Mouse (Mus musculus): ENCODE results near the gene Flrt1.

Flrt1 gene

DNA sequence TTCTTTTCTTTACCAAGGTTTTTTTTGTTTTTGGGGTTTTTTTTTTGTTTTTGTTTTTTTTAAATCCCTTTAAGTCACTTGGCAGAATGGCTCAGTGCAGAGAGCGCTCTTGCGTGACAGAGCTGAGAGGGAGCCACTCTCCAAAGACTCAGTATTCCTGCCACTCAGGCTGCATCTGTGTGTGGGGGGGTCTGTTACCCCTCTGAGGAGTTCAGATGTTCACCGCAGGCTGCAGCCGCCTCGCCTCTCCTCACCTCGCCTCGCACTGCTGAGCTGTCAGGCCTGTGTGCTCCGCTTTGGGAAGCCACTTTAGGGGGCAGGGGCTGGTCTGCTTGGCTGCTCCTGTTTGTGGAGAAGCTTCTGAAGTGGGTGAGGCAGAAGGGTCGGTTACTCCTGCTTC, at the start of gene Flrt1:
Gene Flrt1, minus strand, starts transcription at position 186 of the 400 bp plus-strand sequence.
- no peak for DNase-seq (ENCODE audit: low spot score)

DNA sequence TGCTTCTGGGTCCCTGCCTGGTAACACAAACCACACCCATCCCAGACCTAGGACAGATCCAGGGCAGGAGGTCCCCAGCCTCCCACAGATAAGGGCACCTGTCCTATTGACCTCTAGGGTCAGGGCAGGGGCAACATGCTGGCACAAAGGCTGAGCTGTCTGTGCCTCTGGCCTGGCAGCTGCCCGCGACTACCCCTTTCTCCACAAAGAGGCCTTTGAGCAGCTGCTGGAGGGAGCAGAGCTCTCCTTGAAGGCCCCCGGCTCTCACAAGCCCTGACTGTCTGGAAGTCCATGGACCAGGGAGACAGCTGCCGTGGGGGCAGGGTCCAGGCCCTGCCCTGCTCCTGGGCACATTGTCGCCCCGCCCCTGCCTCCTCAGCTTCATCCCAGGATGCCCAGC, 49.7 kb upstream of the Flrt1 start:
- DNase-seq (ENCODE audit: low spot score), result no peak

- DNase-seq (ENCODE audit: low spot score), result no peak
These were observed 47.7 kb upstream of the Flrt1 start for GRCm38 (mm10) chr19:7153232-7153631.

- DNase-seq (ENCODE audit: low spot score), result no peak
These were observed 46.6 kb upstream of the Flrt1 start for GRCm38 (mm10) chr19:7151927-7152653.

- DNase-seq (ENCODE audit: low spot score), result no peak
These were observed 45.9 kb upstream of the Flrt1 start for GRCm38 (mm10) chr19:7151300-7151926.

- DNase-seq (ENCODE audit: low spot score), result no peak
These were observed 43.7 kb upstream of the Flrt1 start for GRCm38 (mm10) chr19:7149158-7149685.

GRCm38 (mm10) chr19:7148541-7149085, 43.1 kb upstream of the Flrt1 start:
- DNase-seq (ENCODE audit: low spot score), result no peak

- no peak for DNase-seq (ENCODE audit: low spot score)
These were observed 42.6 kb upstream of the Flrt1 start for GRCm38 (mm10) chr19:7148096-7148495.

- DNase-seq (ENCODE audit: low spot score), result no peak
These were observed 40.8 kb upstream of the Flrt1 start for GRCm38 (mm10) chr19:7146376-7146775.

GRCm38 (mm10) chr19:7144458-7144857, 38.9 kb upstream of the Flrt1 start:
- DNase-seq (ENCODE audit: low spot score), result no peak

GRCm38 (mm10) chr19:7143854-7144253, 38.3 kb upstream of the Flrt1 start:
- no peak for DNase-seq (ENCODE audit: low spot score)

- no peak for DNase-seq (ENCODE audit: low spot score)
These were observed 36.8 kb upstream of the Flrt1 start for GRCm38 (mm10) chr19:7142207-7142915.

DNA sequence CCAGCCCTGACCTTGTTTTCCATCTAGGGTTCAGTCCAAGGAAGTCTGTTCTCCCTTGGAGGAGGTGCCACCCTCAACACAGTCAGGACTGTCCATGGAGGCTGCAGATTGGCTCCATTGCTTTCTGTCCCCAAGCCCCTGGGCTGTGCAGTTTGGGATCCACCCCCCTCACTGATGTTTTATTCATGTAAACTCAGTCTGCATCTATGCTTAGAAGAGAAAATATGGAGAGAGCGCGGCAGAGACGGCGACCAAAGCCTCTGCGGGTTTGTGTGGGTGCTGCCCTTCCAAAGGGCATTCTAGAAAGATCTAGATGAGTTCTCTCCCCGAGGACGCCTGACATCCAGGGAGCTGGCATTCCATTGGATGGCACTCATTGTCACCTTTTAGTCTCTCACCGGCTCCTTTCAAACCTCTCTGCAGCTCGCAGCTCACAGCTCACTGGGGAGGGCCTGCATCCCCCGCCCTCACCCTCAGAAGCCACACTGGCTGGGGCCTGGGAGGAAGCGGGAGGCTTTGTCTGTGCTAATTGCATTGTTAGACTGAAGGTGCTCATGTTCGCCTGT, 35.4 kb upstream of the Flrt1 start:
- no peak for DNase-seq (ENCODE audit: low spot score)

DNA sequence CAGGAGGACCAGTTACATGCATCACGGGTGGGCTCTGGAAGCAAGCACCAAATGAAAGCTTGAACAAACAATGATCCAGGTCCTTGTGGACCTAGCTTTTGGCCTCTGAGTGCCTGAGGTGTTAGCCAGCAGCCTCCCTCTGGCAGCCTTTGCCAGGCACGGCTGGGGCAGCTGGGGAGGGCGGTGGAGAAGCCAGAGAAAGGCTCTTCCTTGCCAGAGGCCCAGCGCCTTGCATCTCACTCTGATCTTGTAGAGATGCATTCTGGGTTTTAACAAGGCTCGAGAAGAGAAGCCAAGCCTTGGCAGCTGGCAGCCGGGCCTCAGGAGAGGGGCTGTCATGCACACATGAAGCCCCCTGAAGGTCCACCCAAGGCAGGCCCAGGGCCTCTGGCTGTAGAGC, 34.8 kb upstream of the Flrt1 start:
- DNase-seq (ENCODE audit: low spot score), result no peak

- DNase-seq (ENCODE audit: low spot score), result no peak
These were observed 33.8 kb upstream of the Flrt1 start for GRCm38 (mm10) chr19:7139321-7139720.

GRCm38 (mm10) chr19:7138327-7138726, 32.8 kb upstream of the Flrt1 start:
- DNase-seq (ENCODE audit: low spot score), result no peak

DNA sequence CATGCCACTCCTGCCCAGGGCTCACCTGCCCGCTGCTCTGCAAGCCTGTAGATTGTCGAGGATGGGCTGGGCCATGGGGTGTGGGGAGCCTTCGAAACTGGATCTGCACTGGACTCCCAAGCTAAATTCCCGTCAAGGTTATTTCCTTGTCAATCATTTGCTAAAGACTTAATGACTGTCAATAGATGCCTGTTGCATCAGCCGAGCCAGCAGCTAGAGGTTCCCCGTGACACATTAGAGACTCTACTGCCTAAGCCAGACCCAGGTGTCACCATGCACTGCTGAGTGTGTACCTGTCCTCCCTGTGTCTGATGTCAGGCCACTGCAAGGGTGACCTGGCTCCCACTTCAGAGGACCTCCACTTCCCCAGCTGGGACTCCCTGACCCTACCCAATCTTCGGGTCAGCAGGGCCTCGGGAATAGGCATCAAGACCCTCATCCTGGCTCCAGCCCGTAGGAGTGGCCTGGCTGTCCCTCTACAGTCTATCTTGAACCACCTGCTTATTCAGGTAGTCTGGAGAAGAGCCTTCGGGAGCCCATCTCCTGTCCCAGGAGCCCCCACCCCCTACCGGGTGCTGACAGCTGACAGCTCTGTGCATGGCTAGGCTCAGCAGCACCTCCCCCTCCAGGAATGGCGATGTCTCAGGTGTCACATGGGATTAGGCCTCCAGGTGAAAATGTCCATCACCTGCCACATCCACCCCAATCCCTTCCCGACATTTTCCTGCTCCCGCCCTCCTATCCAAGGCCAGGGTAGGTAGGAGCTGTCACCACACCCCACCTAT, 31.4 kb upstream of the Flrt1 start:
- no peak for DNase-seq (ENCODE audit: low spot score)

DNA sequence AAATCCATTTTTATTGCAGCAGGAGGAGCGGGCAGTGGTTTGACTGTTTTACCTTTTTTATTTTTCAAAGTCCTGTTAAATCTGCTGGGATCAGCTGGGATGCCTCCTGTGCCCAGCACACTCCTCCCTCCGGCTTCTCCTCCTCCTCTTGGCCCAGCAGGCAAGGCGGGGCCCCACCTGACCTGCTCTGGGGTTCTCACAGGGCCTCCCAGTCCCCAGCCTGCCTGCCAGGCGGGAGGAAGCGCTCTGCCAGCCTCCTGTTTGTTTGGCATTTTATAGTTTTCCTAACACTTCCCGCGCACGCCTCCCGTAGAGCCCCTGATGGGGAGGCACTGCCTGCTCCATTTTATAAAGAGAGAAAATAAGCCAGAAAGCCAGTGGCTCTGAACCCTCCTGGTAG, 30.5 kb upstream of the Flrt1 start:
- DNase-seq (ENCODE audit: low spot score), result no peak

DNA sequence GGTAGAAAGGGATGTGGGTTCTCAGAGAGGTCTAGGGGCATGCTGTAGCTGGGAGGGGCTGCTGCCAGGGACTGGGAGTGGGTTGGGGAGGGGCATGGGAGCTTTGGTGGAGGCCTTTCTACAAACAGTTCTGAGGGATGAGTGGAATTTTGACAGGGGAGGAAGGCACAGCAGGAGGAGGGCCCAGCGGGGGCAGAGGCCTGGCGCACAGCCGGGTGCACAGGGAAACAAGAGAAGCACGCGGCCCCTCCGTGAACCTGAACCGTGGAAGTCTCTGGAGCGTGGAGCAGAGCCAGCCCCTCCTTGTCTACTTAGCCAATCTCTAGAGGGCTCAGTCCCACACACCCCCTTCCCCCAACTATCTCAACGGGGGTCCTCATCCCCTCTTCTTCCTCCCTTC, 30.0 kb upstream of the Flrt1 start:
- DNase-seq (ENCODE audit: low spot score), result no peak

DNA sequence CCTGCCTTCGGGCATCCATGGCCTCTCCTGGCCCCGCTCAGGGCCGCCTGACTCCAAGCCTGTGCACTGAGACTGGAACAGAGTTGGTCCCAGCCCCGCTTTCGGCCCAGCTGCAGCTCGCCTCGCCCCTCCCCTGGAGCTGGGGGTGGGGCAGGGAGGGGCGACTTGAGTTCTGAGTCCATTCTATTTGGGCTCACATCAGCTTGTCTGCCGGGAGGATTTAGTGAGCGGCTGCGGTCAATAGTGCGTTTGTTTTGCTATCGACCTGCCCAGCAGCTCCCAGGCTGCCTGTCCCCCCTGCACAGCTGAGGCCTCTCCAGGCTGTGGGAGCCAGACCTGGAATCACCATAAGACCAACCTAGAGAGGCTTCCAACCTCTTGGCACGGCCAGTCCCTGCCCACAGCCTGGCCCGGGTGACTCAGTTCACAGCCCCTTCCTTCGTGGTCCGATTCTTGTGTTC, 29.1 kb upstream of the Flrt1 start:
- DNase-seq (ENCODE audit: low spot score), result no peak

DNA sequence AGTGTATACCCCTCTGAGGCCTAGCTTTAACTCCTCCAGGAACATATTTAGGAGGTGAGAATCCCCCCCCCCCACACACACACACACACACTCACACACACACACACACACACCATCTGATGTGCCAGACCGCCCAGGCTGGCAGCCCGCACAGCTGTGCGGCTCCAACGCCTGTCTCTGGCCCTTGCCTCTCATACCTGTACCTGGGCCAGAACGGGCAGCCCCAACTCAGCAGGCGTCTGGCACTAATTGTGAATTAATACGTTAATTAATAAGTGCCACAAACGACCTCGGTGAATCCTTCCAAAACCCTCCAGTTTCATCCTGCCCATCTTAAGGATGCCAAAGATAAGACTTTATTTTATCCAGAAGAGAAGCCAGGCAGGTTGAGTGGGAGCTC, 27.9 kb upstream of the Flrt1 start:
- no peak for DNase-seq (ENCODE audit: low spot score)
